Mouse (Mus musculus) 3134 (cell line): ENCODE data around the gene Xxylt1.

ENCODE experiments used
- DNase-seq: peaks from one replicate; pipeline ENCODE4 v3.0.0-alpha.2; 2011; ENCODE audit warnings: low spot score; ENCODE audit not compliant: insufficient read length; ENCODE audit errors: extremely low read depth

The Xxylt1 gene

DNA sequence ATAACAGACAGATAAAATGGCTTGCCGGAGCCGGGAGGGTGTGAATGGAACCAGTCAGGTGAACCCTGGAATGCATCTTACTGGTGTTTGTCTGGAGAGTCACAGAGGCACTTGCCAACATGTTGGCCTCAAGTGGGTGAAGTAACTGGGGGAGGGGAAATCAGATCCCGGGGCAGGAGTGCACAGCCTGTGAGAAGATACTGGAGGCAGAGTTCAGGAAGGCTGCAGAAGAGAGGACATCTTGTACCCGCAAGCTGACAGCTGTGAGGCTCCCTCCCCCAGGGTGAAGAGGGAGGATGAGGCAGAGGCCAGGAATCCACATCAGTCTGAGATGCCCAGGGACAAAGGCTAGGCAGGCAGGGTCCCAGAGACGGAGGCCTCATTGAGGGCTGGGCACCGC is 116.8 kb downstream of the Xxylt1 start:
- no peak for DNase-seq

DNA sequence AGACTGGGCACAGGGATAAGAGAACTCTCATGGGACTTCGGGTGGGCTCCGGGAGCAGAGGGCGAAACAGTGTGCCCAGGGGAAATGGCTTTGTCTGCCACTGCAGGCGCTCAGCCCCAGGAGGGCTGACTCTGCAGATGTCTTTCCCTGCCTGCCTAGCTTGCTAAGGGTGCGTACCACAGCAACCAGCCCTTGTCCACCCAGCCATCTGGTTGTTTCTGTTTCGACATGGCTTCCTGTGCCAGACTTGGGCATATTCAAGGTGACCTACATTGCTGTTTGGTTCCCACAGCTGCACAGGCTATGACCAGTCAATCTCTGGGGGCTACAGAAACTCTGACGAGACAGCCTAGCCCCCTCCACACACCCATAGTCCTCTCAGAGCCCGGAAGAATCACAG is 118.7 kb downstream of the Xxylt1 start:
- no peak for DNase-seq

DNA sequence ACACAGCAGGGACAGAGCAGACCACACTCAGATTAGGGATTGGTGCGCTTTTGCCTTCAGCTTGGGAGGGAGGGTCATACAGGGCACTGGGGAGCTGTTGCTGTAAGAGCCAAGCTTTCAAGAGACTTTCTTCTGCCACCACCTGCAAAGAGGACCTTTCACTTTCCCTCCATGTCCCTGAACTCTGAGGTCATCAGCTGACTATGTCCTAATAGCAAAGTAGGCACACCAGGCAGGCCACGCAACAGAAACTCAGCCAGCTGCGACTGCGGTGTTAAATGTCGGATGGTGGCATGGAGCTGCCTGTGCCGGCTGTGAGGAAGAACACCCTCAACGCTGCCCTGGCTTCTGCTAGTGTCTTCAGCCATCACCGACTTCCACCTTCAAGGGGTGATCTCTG is 120.1 kb downstream of the Xxylt1 start:
- DNase-seq = no peak

DNA sequence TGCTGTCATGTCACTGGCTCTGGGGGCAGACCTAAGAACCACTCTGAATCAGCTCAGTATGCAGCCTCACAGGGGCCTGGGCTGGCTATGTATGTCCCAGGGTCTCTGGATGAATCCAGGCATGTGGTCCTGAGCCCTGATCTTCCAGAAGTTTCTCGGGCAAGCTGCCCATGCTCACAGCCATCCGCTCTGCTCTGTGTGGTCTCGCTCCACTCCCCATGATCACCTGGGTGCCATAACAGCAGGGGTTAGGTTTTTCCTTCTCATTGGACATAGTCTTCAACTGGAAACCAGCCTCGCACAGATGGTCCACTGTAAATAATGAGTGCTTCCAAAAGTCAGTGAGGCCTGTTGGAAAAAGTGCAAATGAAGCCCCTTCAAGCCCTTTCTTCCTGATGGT is 121.0 kb downstream of the Xxylt1 start:
- DNase-seq = no peak

DNA sequence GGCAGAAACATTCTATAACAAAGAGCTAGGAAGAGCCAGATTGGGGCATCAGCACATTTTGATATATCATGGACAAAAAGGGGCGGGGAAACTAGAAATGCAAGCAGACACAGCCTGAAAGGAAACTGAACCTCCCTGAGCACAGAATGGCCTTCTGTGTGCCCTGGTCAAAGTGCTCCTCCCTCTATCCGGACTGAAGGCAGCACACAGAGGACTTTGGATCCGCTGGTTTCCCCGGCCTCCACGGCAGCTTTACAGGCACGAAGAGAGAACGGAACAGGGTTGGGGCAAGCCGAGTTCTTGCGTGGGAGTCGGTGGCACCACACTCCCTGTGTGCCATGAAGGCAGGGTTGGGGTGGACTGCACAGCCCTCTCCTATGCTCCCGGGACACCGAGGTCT is 121.5 kb downstream of the Xxylt1 start:
- no peak for DNase-seq

DNA sequence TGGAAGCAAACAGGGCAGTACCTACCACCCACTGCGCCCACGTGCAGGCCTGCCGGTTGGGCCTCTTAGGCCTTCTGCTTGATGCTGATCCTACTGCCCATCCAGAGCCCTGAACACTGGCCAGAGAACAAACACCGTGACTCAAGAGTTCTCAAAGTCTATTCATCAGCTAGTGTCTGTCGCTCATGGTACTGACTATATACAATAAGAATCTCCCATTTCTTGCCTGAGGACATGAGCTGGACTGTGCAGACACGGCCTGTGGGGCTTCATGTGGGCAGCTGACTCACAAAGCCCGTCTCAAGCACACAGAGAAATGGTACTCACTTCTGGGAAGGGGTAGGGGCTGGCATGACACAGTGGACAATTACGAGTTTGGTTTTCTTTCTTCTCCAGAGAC is 125.1 kb downstream of the Xxylt1 start:
- no peak for DNase-seq

DNA sequence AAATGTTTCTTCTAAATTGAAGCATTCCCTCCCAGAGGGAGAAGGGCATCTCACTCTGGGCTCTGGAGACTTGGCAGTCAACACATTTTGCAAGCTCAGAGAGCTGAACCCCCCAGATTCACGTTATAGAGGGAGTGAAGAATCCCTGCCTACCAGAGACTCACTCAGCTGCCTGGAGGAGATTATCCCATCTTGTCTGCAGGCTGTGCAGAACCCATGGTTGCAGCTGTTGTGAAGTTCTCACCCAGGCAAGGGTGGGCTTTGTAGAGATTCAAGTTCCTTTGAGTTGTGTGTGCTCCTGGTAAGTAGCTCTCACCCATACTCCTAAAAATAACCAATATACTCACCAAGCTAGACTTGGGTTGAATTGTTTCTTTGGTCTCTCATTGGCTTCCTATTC is 132.6 kb downstream of the Xxylt1 start:
- no peak for DNase-seq

DNA sequence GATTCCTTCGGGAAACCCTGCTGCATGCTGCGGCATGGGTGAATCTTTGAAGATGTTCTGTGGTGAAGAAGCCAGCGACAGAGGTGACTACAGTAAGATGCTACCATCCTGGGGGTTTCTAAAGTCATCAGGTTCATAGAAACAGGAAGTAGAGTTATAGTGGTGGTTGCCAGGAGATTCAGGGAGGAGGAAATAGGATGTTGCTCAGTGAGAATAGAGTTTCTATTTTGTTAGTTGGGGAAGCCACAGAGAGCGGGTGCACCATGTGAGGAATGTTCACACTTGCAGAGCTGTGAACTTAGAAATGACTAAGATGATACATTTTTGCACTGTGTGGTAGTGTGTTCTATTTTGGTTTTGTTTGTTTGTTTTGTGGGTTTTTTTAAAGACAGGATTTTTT is 133.0 kb downstream of the Xxylt1 start:
- DNase-seq = no peak

DNA sequence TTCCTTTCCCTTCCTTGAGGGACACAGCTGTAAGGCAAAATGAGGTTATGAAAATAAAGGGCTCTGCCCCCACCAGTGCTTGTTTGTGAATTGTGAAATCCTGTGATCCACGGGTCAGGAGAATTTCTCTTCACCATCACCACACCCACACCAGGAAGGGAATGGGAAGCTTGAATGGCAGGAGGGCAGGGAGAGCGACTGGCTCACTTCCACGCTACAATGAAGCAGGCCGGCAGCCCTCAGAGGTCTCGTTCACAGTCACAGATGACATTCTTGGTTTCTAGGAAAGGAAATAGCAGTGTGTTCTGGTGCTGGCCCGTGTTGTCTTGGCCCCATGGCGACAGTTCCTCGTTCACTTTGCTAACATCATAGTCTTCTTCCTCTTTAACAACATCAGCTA is 136.3 kb downstream of the Xxylt1 start:
- DNase-seq = no peak

DNA sequence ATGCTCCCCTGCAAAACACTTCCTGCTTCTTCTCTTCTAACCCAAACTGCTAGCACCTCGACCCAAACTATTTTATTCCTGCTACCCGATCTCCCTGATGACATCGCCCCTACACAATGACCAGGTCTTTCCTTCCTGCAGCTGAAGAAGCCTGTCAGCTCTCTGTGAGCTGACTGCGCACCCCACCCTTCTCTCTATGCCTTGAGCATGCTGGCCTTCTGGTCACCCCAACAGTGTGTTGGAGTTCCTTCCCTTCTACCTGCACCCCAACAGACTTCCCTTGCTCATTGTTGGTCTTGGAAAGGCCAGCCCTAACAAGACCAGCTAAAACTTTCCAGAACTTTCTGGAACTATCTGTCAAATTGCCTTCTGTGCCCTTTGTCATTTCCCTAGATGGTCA is 137.3 kb downstream of the Xxylt1 start:
- DNase-seq = no peak

DNA sequence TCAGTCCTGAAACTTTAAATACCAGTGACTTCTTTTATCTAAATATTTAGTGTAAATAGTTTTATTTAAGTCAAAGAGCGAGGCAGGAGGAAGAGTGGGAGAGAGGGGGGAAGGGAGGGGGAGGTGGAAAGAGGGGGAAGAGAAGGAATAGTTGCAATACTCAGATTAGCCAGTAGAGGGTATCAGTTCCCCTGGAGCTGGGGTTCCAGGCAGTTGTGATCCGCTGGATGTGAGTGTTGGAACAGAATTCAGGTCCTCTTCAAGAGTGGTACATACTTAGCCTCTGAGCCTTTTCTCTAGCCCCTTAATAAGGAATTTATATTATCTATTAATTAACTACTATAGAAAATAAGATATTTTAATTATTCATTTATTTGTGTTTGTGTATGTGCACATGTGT is 140.5 kb downstream of the Xxylt1 start:
- no peak for DNase-seq

DNA sequence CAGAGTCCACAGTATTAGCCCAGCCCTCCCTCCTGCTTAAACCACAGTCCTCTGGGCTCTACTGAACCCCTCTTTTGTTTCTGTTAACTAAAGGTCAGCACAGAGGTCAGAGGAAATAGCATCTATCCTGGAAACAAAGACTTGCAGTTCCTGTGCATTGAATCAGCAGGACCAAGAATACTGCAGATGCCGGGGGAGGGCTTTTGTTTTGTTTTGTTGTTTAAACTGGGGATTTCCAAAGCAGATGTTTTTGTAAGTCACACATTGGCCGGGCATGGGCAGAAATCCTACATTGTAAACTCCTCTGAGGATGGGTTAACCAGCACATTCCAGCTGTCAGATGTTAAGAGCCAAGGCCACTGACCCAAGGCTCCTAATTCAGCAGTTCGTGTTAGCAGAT is 141.3 kb downstream of the Xxylt1 start:
- DNase-seq = no peak

DNA sequence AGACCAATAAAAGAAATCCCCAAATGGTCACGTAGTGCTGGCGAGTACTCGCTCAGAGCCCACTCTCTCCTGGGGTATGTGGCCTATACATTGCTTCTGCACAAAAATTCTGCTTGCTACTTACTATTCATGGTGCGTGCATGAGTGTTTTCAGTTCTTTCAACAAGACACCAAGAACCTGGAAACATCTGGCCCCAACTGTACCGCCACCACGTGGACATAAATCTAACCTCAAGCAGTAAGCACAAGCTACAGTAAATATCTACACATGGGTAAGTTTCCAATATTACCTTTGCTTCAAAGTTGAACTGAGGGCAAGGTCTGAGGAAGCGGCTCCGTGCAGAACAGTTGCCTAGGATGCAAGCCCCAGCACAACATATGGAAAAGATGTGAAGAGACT is 142.0 kb downstream of the Xxylt1 start:
- DNase-seq = no peak

DNA sequence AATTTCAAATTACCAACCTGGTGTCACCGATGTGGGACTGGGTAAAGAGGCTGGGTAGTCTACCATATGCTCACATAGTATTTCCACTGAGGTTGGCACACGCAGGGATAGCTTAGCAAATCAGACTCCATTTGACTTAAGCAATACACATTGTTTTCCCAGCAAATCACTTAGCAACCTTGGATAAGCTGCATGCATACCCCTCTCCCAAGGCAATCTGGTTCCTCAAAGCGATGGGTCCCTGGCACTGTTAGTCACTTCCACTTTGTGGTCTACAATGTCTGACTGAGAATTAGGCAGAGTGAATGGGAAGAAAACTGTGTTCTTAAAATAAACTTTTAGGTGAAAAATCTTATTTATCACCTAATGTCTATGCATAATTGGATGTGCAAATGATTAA is 142.6 kb downstream of the Xxylt1 start:
- no peak for DNase-seq

DNA sequence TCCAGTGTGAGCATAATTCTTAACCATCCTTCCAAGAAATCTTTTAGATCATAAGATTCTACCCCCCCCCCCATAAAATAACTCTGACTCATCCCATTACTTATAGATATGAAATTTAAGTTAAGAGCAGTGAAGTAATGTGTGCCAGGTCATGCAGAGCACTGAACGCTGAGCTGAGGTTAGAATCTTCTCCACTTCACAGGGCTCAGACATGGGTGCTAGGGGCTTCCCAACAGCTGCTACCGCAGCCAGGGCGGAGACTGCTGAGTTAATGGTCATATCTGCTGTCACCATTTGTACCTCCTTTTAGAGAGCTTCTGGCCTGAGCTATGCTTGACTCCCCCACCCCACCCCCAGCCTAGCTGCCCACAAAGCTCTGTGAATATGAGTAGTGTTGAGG is 143.6 kb downstream of the Xxylt1 start:
- DNase-seq = no peak

DNA sequence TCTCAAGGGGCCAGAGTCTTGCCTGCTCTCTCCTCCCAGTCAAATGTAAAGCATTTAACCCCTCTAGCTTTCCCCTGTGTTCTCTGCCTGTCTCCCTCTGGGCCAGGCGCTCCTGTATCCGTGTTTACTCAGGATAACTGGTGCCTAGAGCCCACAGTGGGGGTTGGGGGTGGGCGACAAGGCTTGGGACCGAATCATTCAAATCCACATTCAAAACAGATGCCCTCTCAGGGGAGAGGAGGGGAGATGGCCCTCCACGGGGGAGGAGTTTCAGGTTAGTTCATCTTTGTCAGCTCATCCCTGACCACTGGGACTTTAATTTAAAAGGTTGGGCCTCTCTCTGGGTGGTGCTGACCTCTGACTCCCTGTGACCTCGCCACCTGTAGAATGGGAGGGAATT is 144.8 kb downstream of the Xxylt1 start:
- no peak for DNase-seq

DNA sequence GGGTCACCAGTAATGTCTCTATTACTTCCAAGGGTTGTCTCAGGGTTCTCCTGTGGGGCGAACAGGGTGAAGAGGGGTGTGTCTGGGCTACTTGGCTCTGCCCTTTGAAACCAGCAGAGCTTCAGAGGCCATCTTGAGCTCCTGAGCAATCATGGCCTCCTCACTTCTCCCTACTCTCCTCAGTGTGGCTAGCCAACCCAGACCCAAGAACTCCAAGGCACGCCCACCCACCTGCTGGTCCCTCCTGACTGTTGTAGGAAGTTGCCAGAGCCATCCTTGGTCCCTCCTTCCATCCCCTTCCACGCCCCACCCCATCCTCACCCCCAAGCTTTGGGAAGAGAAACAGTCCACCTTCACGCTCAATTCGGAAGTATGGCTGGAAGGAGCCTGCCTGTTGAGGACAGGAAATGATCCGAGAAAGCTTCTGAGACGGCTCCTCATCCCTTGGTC is 145.2 kb downstream of the Xxylt1 start:
- no peak for DNase-seq

DNA sequence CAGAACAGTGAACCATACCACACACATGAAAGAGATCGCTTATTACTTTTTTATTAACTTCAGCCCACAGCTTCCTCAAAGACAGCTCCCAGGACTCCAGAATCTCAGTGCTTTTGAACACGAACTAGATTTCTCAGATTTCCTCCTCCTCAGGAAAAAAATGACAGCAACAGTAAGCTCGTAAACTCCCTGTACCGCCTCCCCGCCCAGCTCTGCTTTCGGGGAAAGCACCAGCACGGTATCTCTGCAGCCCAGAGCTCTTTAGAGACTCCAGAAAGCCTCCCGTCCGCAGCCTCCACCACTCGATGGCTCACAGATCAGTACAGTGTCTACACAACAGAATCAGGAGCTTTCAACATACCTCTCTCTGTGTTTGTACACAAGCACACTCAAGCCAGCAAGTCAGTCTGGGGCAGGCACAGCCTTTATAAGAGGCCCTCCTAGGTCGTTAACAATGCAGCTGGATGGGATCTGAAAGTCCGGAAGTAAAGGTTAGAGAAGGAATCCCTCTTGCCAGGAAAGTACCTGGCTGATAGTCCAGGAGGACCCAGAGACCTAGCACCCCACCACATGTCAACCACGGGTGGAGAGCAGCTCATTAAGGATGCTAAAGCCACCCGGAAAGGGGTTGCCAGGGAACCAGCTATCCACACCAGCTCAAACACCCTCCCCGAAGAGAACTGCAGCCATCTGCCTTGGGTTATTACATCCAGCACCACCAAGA is 146.1 kb downstream of the Xxylt1 start:
- DNase-seq = no peak

DNA sequence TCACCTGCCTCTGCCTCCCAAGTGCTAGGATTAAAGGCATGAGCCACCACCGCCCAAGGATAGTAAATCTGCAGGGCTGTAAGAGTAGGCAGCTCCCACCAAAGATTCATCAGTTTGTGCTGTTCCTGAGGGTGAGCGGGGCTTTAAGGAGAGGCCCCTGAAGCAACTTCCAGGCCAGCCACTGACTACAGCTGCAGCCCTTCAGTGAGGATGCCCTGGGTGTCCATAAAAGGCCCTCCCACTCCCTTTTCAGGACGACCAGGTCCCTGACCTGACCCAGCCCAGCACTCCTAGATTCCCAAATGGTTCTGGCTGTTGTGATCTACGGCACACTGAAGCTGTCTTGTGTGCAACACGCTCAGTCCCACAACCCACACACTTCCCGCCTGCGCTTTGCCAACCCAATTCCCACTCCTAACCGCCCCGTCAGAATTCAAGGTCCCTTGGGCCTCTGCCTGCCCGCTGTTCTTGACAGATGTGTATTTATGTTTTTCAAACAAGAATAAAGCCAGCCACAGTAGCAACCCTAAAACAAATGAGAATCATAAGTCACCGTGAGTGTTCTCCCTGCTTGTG is 146.9 kb downstream of the Xxylt1 start:
- no peak for DNase-seq

DNA sequence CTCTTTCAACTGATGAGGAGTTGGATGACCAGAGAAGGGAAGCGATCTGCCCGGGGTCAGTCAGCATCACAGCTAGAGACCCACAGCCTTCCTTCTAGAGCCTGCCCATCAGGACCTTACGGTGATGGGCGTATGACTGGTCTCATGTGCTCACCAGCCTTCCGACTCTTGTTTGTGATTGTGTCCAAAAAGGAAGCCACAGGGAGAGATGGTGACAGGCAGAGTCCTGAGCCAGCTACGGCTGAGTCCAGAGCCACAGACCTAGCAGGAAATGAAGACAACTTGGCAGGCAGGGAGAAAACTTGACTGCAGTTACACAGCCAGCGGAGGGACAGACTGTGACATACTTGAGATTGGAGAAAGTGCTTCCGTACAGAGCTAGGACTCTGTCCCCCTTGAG is 147.9 kb downstream of the Xxylt1 start:
- no peak for DNase-seq

DNA sequence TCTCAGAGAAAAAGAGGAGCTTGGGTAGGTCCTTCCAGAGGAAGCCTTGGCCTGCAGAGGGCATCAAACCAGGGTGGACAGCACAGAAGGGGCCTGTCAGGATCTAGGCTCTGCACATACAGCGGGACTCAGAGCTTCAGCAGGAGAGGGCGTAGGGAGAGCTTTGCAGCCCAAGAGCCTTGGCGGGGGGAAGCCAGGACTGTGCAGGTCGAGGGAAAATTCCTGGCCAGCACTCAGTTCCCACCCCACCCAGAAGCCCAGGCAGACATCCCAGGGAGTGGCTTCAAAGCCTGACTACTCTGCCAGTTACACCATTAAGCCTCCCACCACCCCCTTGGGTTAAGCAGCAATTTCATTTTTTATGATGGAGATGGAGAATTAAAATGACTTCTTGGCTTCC is 148.4 kb downstream of the Xxylt1 start:
- DNase-seq = no peak

DNA sequence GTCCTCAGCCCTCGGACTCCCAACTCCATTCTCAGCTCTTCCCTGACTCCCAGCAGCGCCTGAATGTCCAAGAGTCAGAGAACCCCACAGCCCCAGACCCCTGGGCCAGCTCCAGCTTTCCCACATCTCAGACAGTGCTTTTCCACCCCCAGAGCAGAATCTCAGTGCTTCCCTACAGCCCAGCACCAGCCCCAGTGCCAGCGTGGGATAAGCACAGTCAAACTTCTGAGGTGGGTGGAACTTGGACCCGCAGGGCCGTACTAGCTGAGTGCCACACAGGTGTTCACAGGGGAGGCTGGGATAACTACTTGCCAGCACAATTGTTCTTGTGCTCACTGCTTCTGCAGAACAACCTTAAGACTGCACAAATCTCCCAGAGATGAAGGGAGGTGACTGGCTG is 149.0 kb downstream of the Xxylt1 start:
- DNase-seq = no peak

DNA sequence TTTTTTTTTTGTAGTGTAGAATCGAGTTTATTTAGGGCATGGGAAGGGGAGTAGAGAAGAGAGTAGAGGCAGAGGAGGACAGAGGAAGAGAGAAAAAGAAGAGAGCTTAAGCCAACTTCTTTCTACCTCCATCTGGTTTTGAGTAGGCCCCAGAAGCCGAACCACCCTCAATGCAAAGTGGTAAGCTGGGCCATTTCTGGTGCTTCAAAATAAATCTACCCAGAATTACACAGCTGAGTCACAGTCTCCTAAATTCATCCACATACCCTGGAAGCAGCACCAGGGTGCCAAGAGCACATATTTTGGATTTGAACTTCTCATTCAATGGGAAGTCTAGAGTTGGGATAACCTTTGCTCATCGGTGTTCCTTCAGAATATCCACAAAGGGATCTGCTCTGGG is 152.1 kb downstream of the Xxylt1 start:
- DNase-seq = no peak
